ENCODE assay signal across 8 mouse cellular contexts in genomic region chr9:55110059-55110834, GRCm38 (mm10). TPM values are rescaled to one million over a fixed set of nuclear protein-coding genes. Genes with fewer than 3 reads are reported as not detected.
DNase-seq lines count a peak whose midpoint lies in the region; ATAC-seq and TF ChIP-seq lines count a peak whose summit lies in the region.

No protein-coding gene starts in this region.

- H3K9ac ChIP-seq in embryonic facial prominence, embryonic 15.5 days = no peak overlapping the region
- H3K9ac ChIP-seq in limb, embryonic 13.5 days = no peak overlapping the region
- H3K9ac ChIP-seq in midbrain, postnatal 0 days (replicated peaks; ENCODE audit: low read length, poor library complexity, severe bottlenecking) = no peak overlapping the region

- peak; percentile 91 for TF ChIP-seq CTCF in bone marrow, adult 2 months (IDR thresholded peaks at IDR 0.05; ENCODE audit: control insufficient read depth, insufficient read depth, low read length)
- TF ChIP-seq CTCF in midbrain, postnatal 0 days (IDR thresholded peaks at IDR 0.05) = peak; percentile 93

- peak; percentile 89 for DNase-seq in A20 (ENCODE audit: low read depth, low spot score)
- peak; percentile 57 to 69 for DNase-seq in heart, adult 9 months (ENCODE audit: low spot score in 2 of 2)
- DNase-seq in kidney, adult 9 months = peak; percentile 89
- peak; percentile 94 for DNase-seq in midbrain, postnatal 0 days (ENCODE audit: low spot score)
- DNase-seq in spleen, postnatal 14 days (ENCODE audit: low spot score in 2 of 2) = peak; percentile 50 to 63

- H3K36me3 ChIP-seq in embryonic facial prominence, embryonic 15.5 days = no peaks in the 10 kb centered on the region
- H3K36me3 ChIP-seq in limb, embryonic 13.5 days = no peaks in the 10 kb centered on the region
- no peaks in the 10 kb centered on the region for H3K36me3 ChIP-seq in midbrain, postnatal 0 days (ENCODE audit: insufficient read depth, low read length)

- WGBS in bone marrow, adult 2 months = 37% methylated on average over 16 of the region's 16 CpGs
- WGBS in embryonic facial prominence, embryonic 15.5 days = 31% methylated on average over 16 of the region's 16 CpGs
- WGBS in limb, embryonic 13.5 days = 33% methylated on average over 16 of the region's 16 CpGs
- 33% methylated on average over 16 of the region's 16 CpGs for WGBS in midbrain, postnatal 0 days

- no peaks in the 10 kb centered on the region for H3K4me1 ChIP-seq in bone marrow, adult 2 months (ENCODE audit: control insufficient read depth, insufficient read depth, low read length)
- H3K4me1 ChIP-seq in embryonic facial prominence, embryonic 15.5 days = no peaks in the 10 kb centered on the region
- H3K4me1 ChIP-seq in limb, embryonic 13.5 days = no peaks in the 10 kb centered on the region
- no peaks in the 10 kb centered on the region for H3K4me1 ChIP-seq in midbrain, postnatal 0 days (ENCODE audit: insufficient read depth, low read length)

- no peaks in the 10 kb centered on the region for H3K27me3 ChIP-seq in embryonic facial prominence, embryonic 15.5 days
- no peaks in the 10 kb centered on the region for H3K27me3 ChIP-seq in limb, embryonic 13.5 days
- no peaks in the 10 kb centered on the region for H3K27me3 ChIP-seq in midbrain, postnatal 0 days (ENCODE audit: insufficient read depth, low read length)

- no peak overlapping the region for H3K27ac ChIP-seq in bone marrow, adult 2 months (ENCODE audit: control insufficient read depth, insufficient read depth, low read depth, low read length, poor library complexity)
- no peak overlapping the region for H3K27ac ChIP-seq in embryonic facial prominence, embryonic 15.5 days (replicated peaks)
- no peak overlapping the region for H3K27ac ChIP-seq in limb, embryonic 13.5 days
- no peak overlapping the region for H3K27ac ChIP-seq in midbrain, postnatal 0 days (ENCODE audit: low read depth, low read length)

- no peak for TF ChIP-seq POLR2A in bone marrow, adult 2 months (IDR thresholded peaks at IDR 0.05; ENCODE audit: borderline replicate concordance, control insufficient read depth, low read depth, low read length)

- H3K4me3 ChIP-seq in bone marrow, adult 2 months (replicated peaks; ENCODE audit: control insufficient read depth, low read depth, low read length) = no peak overlapping the region
- H3K4me3 ChIP-seq in embryonic facial prominence, embryonic 15.5 days (replicated peaks) = no peak overlapping the region
- H3K4me3 ChIP-seq in limb, embryonic 13.5 days = no peak overlapping the region
- H3K4me3 ChIP-seq in midbrain, postnatal 0 days (ENCODE audit: low read depth, low read length) = no peak overlapping the region

- H3K9me3 ChIP-seq in embryonic facial prominence, embryonic 15.5 days (replicated peaks) = no peaks in the 10 kb centered on the region
- H3K9me3 ChIP-seq in limb, embryonic 13.5 days = no peaks in the 10 kb centered on the region
- no peaks in the 10 kb centered on the region for H3K9me3 ChIP-seq in midbrain, postnatal 0 days (ENCODE audit: low read length)

- no peak overlapping the region for H3K4me2 ChIP-seq in embryonic facial prominence, embryonic 15.5 days (replicated peaks)
- no peak overlapping the region for H3K4me2 ChIP-seq in limb, embryonic 13.5 days (replicated peaks)
- H3K4me2 ChIP-seq in midbrain, postnatal 0 days (ENCODE audit: low read depth, low read length, poor library complexity, severe bottlenecking) = peak overlapping the region; percentile 18; the same call in 1 of the 2 replicates

- ATAC-seq in embryonic facial prominence, embryonic 15.5 days (ENCODE audit: insufficient number of reproducible peaks, low FRiP score, low TSS enrichment, low read depth) = peak; percentile 76
- ATAC-seq in limb, embryonic 13.5 days (ENCODE audit: low FRiP score, low read depth) = peak; percentile 89
- peak; percentile 84 for ATAC-seq in midbrain, postnatal 0 days (ENCODE audit: low FRiP score)

RNA-seq across cellular contexts. Expression of gene Ube2q2, which starts 38.4 kb away (rescaled TPM):
- polyA plus RNA-seq in bone marrow, adult 2 months (2011; ENCODE audit: insufficient read depth, insufficient read length, low replicate concordance, missing spikeins) = 9.0 and 13.1 TPM in 2 replicates
- 32.2 and 34.0 TPM in 2 replicates for polyA plus RNA-seq in embryonic facial prominence, embryonic 15.5 days (2015; fragmentation: Nextera tagmentation; extraction: Ambion mirVana)
- 39.0 and 39.3 TPM in 2 replicates for polyA plus RNA-seq in limb, embryonic 13.5 days (2015; fragmentation: Nextera tagmentation; extraction: Ambion mirVana)
- total RNA-seq in midbrain, postnatal 0 days (2014; rRNA removed) = 28.1 and 36.3 TPM in 2 replicates
- polyA plus RNA-seq in midbrain, postnatal 0 days (2015; fragmentation: Nextera tagmentation; extraction: Ambion mirVana) = 33.5 and 34.5 TPM in 2 replicates
